Mouse (Mus musculus) G1E (cell line): ENCODE measurements around the gene Fxyd7. TPM values are rescaled to one million over a fixed set of nuclear protein-coding genes. Genes with fewer than 3 reads are reported as not detected.

ENCODE experiments used
- ATAC-seq: 2 replicates; pipeline ENCODE4 v1.8.0; 2016; ENCODE audit warnings: mild to moderate bottlenecking; ENCODE audit not compliant: insufficient number of reproducible peaks, poor library complexity, low FRiP score, severe bottlenecking; ENCODE audit errors: extremely low read depth
- DNase-seq: peaks from one replicate; pipeline ENCODE4 v3.0.0; 2012; ENCODE audit warnings: low spot score
- H3K27me3 ChIP-seq: 2 replicates; pipeline ENCODE4 v1.6.1; 2012; ENCODE audit warnings: mild to moderate bottlenecking, low read length, inconsistent platforms; ENCODE audit not compliant: insufficient read depth
- H3K36me3 ChIP-seq: replicated peaks from 2 replicates; pipeline ENCODE3; 2012; ENCODE audit warnings: mild to moderate bottlenecking, inconsistent platforms
- H3K4me1 ChIP-seq: 2 replicates; pipeline ENCODE4 v1.6.1; 2012; ENCODE audit warnings: low read depth, low read length, inconsistent platforms, mixed read lengths; ENCODE audit not compliant: insufficient read depth
- H3K4me3 ChIP-seq: 2 replicates; pipeline ENCODE4 v1.5.1; 2012; ENCODE audit warnings: low read depth, mild to moderate bottlenecking, inconsistent platforms, low read length, moderate library complexity, mixed read lengths
- H3K9me3 ChIP-seq: replicated peaks from 2 replicates; pipeline ENCODE4 v1.6.1; 2012; ENCODE audit warnings: inconsistent platforms
- CTCF ChIP-seq: IDR thresholded peaks from 2 replicates; pipeline ENCODE4 v1.5.1; 2012; ENCODE audit warnings: low read depth, low read length, inconsistent platforms, mixed read lengths
- GATA1 ChIP-seq: IDR thresholded peaks from 2 replicates; pipeline ENCODE4 v1.6.1; 2012; ENCODE audit warnings: borderline replicate concordance, low read length, inconsistent platforms, mixed read lengths
- GATA2 ChIP-seq: IDR thresholded peaks from 2 replicates; pipeline ENCODE4 v1.6.1; 2012; ENCODE audit warnings: low read depth, low read length, inconsistent platforms, borderline replicate concordance
- POLR2AphosphoS5 ChIP-seq: IDR thresholded peaks from 2 replicates; pipeline ENCODE4 v1.6.1; 2012; ENCODE audit warnings: low read depth, low read length, inconsistent platforms; ENCODE audit not compliant: insufficient replicate concordance
- TAL1 ChIP-seq: conservative IDR thresholded peaks from 2 replicates; pipeline ENCODE4 v1.6.1; 2012; ENCODE audit warnings: low read depth, low read length, inconsistent platforms, mixed read lengths
- polyA plus RNA-seq: library from polyadenylated mRNA; stranded (reverse); fragments of >175 nt; gene quantifications from 2 replicates; pipeline ENCODE4 v1.2.3, GENCODE M21; 2012
- total RNA-seq, 2 experiments: library from RNA; stranded (forward) in 1 of 2; stranded (reverse) in 1 of 2; fragments of 200-1000 nt in 1 of 2; fragments of >200 nt in 1 of 2; fragmentation: Nextera tagmentation in 1 of 2; gene quantifications; 2 replicates each; pipeline ENCODE4 v1.2.3; 2014 to 2017

Fxyd7 gene
- total and polyA plus RNA-seq, 3 experiments = not detected

DNA sequence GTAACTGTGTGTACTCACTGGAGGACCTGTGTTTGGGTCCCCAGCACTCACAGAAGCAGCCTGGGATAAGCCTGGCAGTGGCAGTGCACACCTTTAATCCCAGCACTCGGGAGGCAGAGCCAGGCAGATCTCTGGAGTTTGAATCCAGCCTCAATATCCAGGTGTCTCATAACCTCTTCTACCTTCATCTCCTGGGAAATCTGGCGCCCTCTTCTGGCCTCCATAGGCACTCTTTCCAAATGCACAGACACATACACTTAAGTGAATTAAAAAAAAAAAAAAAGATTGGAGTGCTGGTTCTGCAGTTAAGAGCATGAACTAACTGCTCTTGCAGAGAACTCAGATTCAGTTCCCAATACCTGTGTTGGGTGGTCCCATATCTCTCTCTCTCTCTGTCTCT, 20.6 kb downstream of the Fxyd7 start:
- no peak overlapping the region for H3K4me3 ChIP-seq
- no peaks in the 10 kb centered on the region for H3K9me3 ChIP-seq
- no peaks in the 10 kb centered on the region for H3K27me3 ChIP-seq
- TF ChIP-seq CTCF (no peak), GATA2 (no peak), GATA1 (no peak), POLR2AphosphoS5 (no peak), TAL1 (no peak)
- ATAC-seq (no peak), DNase-seq (no peak)
- no peaks in the 10 kb centered on the region for H3K36me3 ChIP-seq
- H3K4me1 ChIP-seq = no peaks in the 10 kb centered on the region

DNA sequence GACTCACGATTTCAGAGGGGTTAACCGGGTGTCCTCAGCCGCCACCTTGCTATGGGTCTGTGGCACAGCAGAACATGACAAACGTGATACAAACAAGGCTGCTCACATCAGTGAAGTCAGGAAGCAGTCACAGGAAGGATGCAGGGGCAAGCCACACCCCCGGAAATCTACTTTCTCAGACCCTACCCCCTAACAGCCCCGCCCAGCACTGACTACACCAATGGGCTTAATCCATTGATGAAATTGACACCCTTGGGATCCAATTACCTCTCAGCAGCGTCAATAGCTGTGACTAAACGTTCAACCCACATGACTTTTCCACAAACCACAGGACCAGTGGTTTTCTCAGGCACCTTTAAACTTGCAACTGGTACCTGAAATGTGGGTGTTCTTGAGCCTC, 22.7 kb downstream of the Fxyd7 start:
- Histone ChIP-seq H3K9me3 (no peaks in the 10 kb centered on the region), H3K36me3 (no peaks in the 10 kb centered on the region), H3K4me3 (no peak overlapping the region), H3K4me1 (no peaks in the 10 kb centered on the region), H3K27me3 (no peaks in the 10 kb centered on the region)
- DNase-seq (no peak), ATAC-seq (no peak)
- TF ChIP-seq TAL1 = no peak
- TF ChIP-seq POLR2AphosphoS5 = no peak
- TF ChIP-seq CTCF = no peak
- TF ChIP-seq GATA1 = no peak
- no peak for TF ChIP-seq GATA2

DNA sequence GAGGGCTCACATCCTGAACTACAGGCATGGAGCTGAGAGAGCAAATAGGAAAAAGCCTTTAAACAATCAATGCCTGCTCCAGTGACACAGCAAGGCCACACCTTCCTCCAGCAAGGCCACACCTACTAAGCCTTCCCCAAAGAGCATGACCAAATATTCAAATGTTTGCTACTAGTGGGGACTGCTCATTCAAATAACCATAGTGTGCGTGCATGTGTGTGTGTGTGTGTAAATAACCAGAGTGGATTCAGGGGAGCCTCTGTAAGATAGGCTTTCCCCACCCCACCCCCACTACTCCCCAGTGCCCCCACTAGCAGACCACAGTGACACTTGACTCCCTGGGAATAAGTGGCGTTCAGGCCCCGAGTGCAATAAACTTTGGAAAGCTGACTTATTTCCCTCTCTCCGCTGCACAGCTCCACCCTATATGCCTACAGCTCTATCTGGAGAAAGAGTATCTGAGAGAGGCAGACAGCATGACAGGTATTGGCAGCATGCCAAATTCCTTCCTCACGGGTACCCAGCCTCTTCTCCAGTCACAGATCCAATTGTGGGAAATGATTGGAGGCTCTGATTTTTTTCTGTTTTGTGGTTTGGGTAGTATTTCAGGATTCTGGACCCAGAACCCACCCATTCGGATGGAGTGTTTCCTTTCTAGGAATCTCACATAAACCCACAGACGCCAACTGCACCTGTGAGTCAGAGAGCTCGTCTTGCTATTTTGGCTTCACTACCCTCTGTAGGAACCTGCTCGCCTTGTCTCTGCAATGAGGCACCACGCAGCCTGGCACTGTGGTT, 34.0 kb downstream of the Fxyd7 start:
- Histone ChIP-seq H3K27me3 (no peaks in the 10 kb centered on the region), H3K4me1 (no peaks in the 10 kb centered on the region), H3K4me3 (no peak overlapping the region), H3K9me3 (peaks cover 6% of the 10 kb centered on the region), H3K36me3 (no peaks in the 10 kb centered on the region)
- DNase-seq (no peak), ATAC-seq (no peak)
- TF ChIP-seq CTCF (no peak), TAL1 (no peak), GATA1 (no peak), POLR2AphosphoS5 (no peak), GATA2 (no peak)

DNA sequence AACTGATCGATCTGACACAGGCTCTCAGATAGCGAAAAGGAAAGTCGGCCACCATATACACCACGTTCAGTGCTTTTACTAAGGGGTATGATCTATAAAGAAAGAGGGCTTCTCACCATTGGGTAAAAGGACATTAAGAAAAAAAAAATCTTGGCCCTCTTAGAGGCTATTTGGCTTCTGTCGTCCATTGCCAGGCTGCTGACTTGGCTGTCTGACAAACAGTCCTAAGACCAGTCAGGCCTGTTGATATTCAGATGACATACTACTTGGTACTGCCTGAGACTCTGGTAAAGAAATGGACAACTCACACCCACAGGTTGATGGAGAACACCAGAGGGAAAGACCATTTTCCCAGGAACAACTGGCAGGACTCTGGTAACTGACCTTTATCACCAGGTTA, 38.3 kb downstream of the Fxyd7 start:
- DNase-seq (no peak), ATAC-seq (no peak)
- Histone ChIP-seq H3K9me3 (no peaks in the 10 kb centered on the region), H3K4me1 (no peaks in the 10 kb centered on the region), H3K4me3 (no peak overlapping the region), H3K27me3 (no peaks in the 10 kb centered on the region), H3K36me3 (no peaks in the 10 kb centered on the region)
- TF ChIP-seq GATA1 (no peak), POLR2AphosphoS5 (no peak), CTCF (no peak), GATA2 (no peak), TAL1 (no peak)

DNA sequence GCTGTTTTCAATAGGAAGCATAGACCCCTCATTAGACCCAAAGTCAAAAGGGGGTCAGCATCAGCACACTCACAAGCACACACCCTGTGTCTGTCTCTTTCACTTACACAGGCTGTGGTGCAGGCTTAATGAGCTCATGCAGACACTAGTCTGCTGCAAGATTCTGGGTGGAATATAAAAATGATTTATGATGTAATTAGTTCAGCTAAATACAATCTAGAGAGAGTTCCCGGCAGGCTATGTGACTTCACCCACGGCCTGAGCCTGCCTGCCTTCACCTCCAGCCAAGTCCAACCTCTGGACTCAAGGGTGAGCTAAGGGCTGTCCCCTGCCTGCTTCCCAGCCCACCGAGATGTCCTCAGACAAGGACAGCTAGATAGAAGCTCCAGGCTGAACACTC, 42.4 kb downstream of the Fxyd7 start:
- Histone ChIP-seq H3K36me3 (no peaks in the 10 kb centered on the region), H3K4me1 (no peaks in the 10 kb centered on the region), H3K27me3 (no peaks in the 10 kb centered on the region), H3K9me3 (no peaks in the 10 kb centered on the region), H3K4me3 (no peak overlapping the region)
- DNase-seq = no peak
- no peak for TF ChIP-seq GATA2
- no peak for TF ChIP-seq GATA1
- TF ChIP-seq POLR2AphosphoS5 = no peak
- TF ChIP-seq TAL1 = no peak
- TF ChIP-seq CTCF = no peak
- no peak for ATAC-seq

DNA sequence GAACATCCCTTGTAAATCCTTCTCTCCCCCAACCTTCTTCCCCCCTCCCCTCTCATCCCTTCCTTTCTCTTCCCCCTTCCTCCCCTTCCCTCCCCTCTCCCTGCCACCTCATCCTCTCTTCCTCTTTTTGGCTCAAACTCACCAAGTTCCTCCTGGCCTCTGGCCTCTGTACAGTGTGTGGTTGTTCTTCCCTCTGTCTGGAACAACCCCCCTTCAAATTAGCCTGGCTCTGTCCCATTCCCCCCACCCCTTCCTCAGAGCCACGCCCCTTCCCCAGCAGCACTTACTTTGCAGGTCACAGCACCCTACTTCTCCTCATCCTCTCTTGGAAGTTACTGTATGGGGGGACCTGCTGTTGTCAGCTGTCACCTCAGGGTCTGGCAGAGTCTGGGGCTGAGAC, 43.1 kb downstream of the Fxyd7 start:
- H3K27me3 ChIP-seq = no peaks in the 10 kb centered on the region
- H3K4me3 ChIP-seq = no peak overlapping the region
- ATAC-seq (no peak), DNase-seq (no peak)
- H3K9me3 ChIP-seq = no peaks in the 10 kb centered on the region
- H3K4me1 ChIP-seq = no peaks in the 10 kb centered on the region
- H3K36me3 ChIP-seq = no peaks in the 10 kb centered on the region
- TF ChIP-seq CTCF = no peak
- TF ChIP-seq GATA2 = no peak
- no peak for TF ChIP-seq GATA1
- TF ChIP-seq POLR2AphosphoS5 = no peak
- TF ChIP-seq TAL1 = no peak
